Comparison of ENCODE assay signal across 9 mouse cellular contexts in the genomic region with DNA sequence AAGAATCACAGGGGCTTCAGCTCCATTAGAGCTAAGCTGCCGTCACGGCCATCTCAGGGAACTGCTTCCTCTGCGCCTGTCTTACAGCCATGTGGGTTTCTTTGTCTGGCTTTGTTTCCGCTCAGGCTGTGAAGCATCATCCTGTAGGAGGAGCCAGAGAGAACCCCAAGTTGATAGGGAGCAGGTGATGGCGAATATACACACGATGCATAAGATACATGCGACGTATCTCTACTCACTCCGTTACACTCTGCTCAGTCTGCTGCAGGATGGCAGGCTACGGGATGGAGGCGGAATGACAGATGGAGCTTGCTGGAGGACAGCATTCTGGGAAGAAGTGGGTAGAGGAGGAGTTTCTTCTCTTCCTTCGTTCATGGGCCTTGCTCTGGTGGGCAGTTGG. TPM values are rescaled to one million over a fixed set of nuclear protein-coding genes. Genes with fewer than 3 reads are reported as not detected.
DNase-seq lines count a peak whose midpoint lies in the region; ATAC-seq lines count a peak whose summit lies in the region.
"Had no signal": no experiment of that assay in that cellular context is flagged by ENCODE, and none has a peak within 500 bp of the region (broad histone marks: within the 10 kb centered on the region; RNA-seq: fewer than 3 reads in every experiment).

No protein-coding gene starts in this region.

- H3K9ac ChIP-seq in forebrain, embryonic 16.5 days (replicated peaks; ENCODE audit: low read depth, low read length): no peak overlapping the region
- H3K9ac ChIP-seq: embryonic facial prominence, embryonic 12.5 days had no signal

- 0 out of 2 replicates have a peak overlapping the region, but pooled peaks have one; percentile 2 for H3K27ac ChIP-seq in forebrain, embryonic 16.5 days (ENCODE audit: low read length)
- H3K27ac ChIP-seq: embryonic facial prominence, embryonic 12.5 days had no signal

- ATAC-seq in forebrain, embryonic 16.5 days: peak; percentile 61
- ATAC-seq in megakaryocyte progenitor cell, adult 5-6 weeks (replicated peaks; ENCODE audit: poor library complexity): no peak

- WGBS in forebrain, embryonic 16.5 days: 61% methylated on average over 12 of the region's 12 CpGs

- no peak overlapping the region for H3K4me3 ChIP-seq in forebrain, embryonic 16.5 days (replicated peaks; ENCODE audit: low read length)
- H3K4me3 ChIP-seq: embryonic facial prominence, embryonic 12.5 days had no signal

- no peak overlapping the region for H3K4me2 ChIP-seq in forebrain, embryonic 16.5 days (ENCODE audit: low read length)
- H3K4me2 ChIP-seq: embryonic facial prominence, embryonic 12.5 days had no signal

- H3K9me3 ChIP-seq in forebrain, embryonic 16.5 days (ENCODE audit: control insufficient read depth, low read length): no peaks in the 10 kb centered on the region
- H3K9me3 ChIP-seq: embryonic facial prominence, embryonic 12.5 days had no signal

- peak; percentile 59 to 69 for DNase-seq in cerebellum, postnatal 10 days
- DNase-seq in cerebellum, adult 8-10 months: no peak
- DNase-seq in 416B (ENCODE audit: low read depth): peak; percentile 3
- DNase-seq in mesoderm, embryonic 11.5 days (ENCODE audit: low read depth, low spot score): peak; percentile 34
- no peak for DNase-seq in testis, postnatal 10 days (ENCODE audit: low spot score)
- no peak for DNase-seq in ovary, postnatal 36 days (ENCODE audit: low spot score)

- H3K27me3 ChIP-seq in forebrain, embryonic 16.5 days (replicated peaks; ENCODE audit: control insufficient read depth, insufficient read depth, low read length): no peaks in the 10 kb centered on the region
- H3K27me3 ChIP-seq: embryonic facial prominence, embryonic 12.5 days had no signal

- H3K4me1 ChIP-seq in forebrain, embryonic 16.5 days (replicated peaks; ENCODE audit: control insufficient read depth, insufficient read depth, low read length): peaks cover 10% of the 10 kb centered on the region

- H3K36me3 ChIP-seq in forebrain, embryonic 16.5 days (ENCODE audit: control insufficient read depth, insufficient read depth): no peaks in the 10 kb centered on the region
- H3K36me3 ChIP-seq: embryonic facial prominence, embryonic 12.5 days had no signal

RNA-seq across cellular contexts. Expression of a gene that starts 37.9 kb away (rescaled TPM):
- polyA plus RNA-seq in forebrain, embryonic 16.5 days (2015; fragmentation: Nextera tagmentation; extraction: Ambion mirVana): 479 and 536 TPM in 2 replicates
- total RNA-seq in megakaryocyte progenitor cell, adult 5-6 weeks (2015): 403 and 471 TPM in 2 replicates
- 93.6 and 95.9 TPM in 2 replicates for total RNA-seq in megakaryocyte progenitor cell, adult 5-6 weeks (2017)

Comparison
In these comparisons a context has a peak if more than half of its experiments do, and no peak if none do; other contexts are left out.
1. DNase-seq: peak in cerebellum, postnatal 10 days (2 of 2), 416B (single experiment) and mesoderm, embryonic 11.5 days (single experiment); none in cerebellum, adult 8-10 months (single experiment), testis, postnatal 10 days (single experiment) and ovary, postnatal 36 days (single experiment).